Mouse (Mus musculus): ENCODE measurements at regions not wholly inside any gene's neighbourhood (a gene's known extent, or its start where the extent isn't known, plus 50 kb on each side); places are given as distances from the start of the nearest gene placed in this dataset.

GRCm38 (mm10) chr12:45833871-45834270, 759.4 kb upstream of the Stxbp6 start:
- Histone ChIP-seq H3K4me3 (replicated peaks) (no peak overlapping the region), H3K9ac (no peak overlapping the region), H3K4me1 (peaks cover 14% of the 10 kb centered on the region), H3K4me2 (no peak overlapping the region), H3K27ac (no peak overlapping the region), H3K36me3 (replicated peaks) (no peaks in the 10 kb centered on the region), H3K27me3 (no peaks in the 10 kb centered on the region), H3K9me3 (no peaks in the 10 kb centered on the region)
- 93% methylated on average over 1 of the region's 1 CpGs for WGBS
- no peak for ATAC-seq (ENCODE audit: low FRiP score)

- H3K27ac ChIP-seq, result no peak overlapping the region
- no peak overlapping the region for H3K4me2 ChIP-seq
- 3% methylated on average over 4 of the region's 4 CpGs for WGBS
- H3K4me1 ChIP-seq, result peaks cover 14% of the 10 kb centered on the region
- ATAC-seq (ENCODE audit: low FRiP score), result peak; percentile 74; the same call in 1 of the 2 replicates
- no peak overlapping the region for H3K4me3 ChIP-seq (replicated peaks)
- H3K27me3 ChIP-seq, result no peaks in the 10 kb centered on the region
- H3K9ac ChIP-seq, result no peak overlapping the region
- H3K9me3 ChIP-seq, result no peaks in the 10 kb centered on the region
- no peaks in the 10 kb centered on the region for H3K36me3 ChIP-seq (replicated peaks)
Observed at GRCm38 (mm10) chr12:45833414-45833762, 758.9 kb upstream of the Stxbp6 start.

GRCm38 (mm10) chr12:45832671-45833413, 758.3 kb upstream of the Stxbp6 start:
- Histone ChIP-seq H3K27ac (no peak overlapping the region), H3K4me2 (peak overlapping the region; percentile 9; the same call in 1 of the 2 replicates)

GRCm38 (mm10) chr12:45824861-45825260, 750.4 kb upstream of the Stxbp6 start:
- Histone ChIP-seq H3K36me3 (replicated peaks) (no peaks in the 10 kb centered on the region), H3K4me3 (replicated peaks) (no peak overlapping the region), H3K27me3 (no peaks in the 10 kb centered on the region), H3K9me3 (no peaks in the 10 kb centered on the region), H3K27ac (no peak overlapping the region), H3K4me2 (no peak overlapping the region), H3K4me1 (no peaks in the 10 kb centered on the region), H3K9ac (no peak overlapping the region)
- no peak for ATAC-seq (ENCODE audit: low FRiP score)

More at GRCm38 (mm10) chr12:45832671-45833413, 758.3 kb upstream of the Stxbp6 start:
- Histone ChIP-seq H3K9ac (no peak overlapping the region), H3K4me1 (peaks cover 14% of the 10 kb centered on the region), H3K4me3 (replicated peaks) (no peak overlapping the region), H3K9me3 (no peaks in the 10 kb centered on the region), H3K36me3 (replicated peaks) (no peaks in the 10 kb centered on the region), H3K27me3 (no peaks in the 10 kb centered on the region)
- WGBS, result 36% methylated on average over 9 of the region's 9 CpGs
- ATAC-seq (ENCODE audit: low FRiP score), result peak; percentile 36
